Mouse (Mus musculus): ENCODE results near the gene Krt78. TPM values are rescaled to one million over a fixed set of nuclear protein-coding genes. Genes with fewer than 3 reads are reported as not detected.
"Not testable (repeated sequence)": the region's sequence is repeated elsewhere in the genome, so short reads cannot be mapped to it uniquely, and the experiment has no call there.

Gene Krt78
- not detected for total RNA-seq (2021)
- long read RNA-seq, experiment 1 = 0 reads
- long read RNA-seq, experiment 2 = 0 reads

DNA sequence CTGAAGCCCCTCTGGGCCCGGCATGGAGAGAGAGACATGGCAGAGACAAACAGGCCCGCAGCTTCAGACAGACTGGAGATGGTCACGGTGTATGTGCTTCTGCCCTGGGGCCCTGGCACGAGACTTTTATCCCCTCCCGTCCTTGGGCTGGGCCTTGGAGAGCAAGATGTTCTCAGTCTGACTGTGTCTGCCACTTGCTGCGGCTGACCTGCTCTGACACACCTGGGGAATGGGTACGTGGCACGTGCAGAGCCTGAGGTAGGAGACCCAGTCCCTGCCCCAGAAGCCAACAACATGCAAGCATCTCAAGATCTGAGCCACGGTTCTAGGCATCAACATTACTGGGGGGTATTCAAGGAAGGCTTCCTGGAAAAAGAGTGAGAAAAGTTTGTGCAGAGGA is at the start of gene Krt78:
Gene Krt78, minus strand, starts transcription at position 101 of the 400 bp plus-strand sequence.
- no peak for DNase-seq (ENCODE audit: low spot score)

DNA sequence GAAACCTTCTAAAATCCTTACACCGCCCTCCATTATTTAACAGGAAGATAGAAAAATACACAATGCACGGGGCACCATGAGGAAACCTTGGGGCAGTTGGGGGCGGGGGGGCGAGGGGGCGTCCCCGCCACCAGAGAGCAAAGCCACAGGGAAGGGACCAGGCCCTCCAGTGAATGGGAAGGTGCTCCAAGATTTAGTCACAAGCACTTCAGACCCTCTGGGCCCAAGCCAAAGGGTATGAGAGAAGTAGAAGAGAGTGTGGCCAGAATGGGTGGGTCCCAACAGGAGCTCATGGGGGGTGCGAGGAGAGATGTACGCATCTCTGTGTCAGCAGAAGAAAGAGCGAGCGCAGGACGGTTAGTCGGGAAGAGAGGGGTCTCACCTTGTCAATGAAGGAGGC is 49.4 kb upstream of the Krt78 start:
- no peak for DNase-seq (ENCODE audit: low spot score)

DNA sequence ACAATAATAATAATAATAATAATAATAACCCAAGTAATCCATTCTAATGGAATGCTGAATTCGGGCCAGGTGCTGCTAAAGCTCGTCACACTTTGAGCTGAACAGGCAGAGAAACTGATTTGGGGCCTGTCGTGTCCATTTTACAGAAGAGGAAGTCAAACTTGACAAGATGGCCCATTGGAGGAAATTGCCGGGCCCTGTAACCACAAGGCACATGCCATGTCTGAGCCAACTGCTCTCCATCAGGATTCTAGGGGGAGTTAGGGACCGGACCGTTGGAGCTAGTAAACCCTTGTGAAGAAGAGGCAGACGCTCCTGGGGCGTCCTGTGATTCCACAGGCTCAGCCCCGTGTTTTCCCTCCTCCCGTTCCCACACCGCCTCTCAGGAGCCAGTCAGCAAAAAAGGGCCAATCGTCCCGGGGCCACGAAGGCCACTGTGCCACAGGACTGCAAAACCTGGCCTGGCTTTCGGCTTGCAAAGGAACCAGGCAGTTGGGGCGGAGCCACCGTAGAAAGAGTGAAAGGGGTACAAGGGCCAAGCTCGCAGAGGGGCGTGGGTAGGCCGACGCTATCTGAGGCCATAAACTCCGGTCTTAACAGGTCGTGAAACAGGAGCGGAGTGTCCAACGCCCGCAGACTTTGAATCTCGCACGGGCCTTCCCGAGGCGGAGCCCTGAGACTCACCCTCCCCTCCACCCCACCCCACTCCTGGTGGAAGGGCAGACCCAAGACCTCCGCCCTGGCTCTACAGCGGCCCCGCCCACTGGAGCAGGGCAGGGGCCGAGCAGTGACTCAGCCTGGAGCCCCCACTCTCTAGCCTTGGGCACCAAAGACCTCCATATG is 48.8 kb upstream of the Krt78 start:
- DNase-seq (ENCODE audit: low spot score) = peak; percentile 29

DNA sequence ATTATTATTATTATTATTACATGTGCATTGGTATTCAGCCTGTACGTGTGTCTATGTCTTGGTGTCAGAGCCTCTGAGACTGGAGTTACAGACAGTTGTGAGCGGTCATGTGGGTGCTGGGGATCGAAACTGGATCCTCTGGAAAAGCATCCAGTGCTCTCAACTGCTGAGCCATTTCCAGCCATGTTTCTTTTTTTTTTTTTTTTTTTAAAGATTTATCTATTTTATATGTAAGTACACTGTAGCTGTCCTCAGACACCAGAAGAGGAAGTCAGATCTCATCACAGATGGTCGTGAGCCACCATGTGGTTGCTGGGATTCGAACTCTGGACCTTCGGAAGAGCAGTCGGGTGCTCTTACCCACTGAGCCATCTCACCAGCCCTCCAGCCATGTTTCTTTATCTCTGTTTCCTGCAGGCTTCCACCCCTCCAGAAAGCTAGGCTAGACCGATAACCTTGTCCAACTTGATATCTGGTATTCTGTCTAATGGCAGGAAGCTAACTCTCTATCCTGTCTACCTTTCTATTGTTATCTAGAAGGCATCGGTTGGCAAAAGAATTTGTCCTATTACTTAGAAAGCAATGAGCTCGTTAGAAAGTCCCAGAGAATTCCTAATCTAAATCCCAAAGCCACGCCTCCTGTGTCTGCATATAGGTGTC is 45.7 kb upstream of the Krt78 start:
- DNase-seq (ENCODE audit: low spot score) = no peak

DNA sequence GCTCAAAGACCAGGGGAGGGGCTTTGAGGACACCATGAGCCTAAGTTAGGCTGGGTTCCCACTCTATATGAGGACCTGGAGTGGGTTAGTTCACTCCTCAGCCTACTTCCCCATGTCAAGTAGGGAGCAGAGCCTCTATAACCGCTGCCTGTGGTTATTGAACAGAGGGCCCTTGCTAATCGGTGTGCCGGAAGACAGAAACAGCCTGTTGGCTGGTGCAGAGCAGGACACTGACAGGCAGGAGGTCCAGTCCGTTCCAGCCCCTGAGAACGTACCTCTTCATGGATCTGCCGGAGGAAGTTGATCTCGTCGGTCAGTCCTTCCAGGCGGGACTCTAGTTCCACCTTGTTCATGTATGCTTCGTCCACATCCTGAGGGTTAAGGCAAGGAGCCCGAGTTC is 45.1 kb upstream of the Krt78 start:
- no peak for DNase-seq (ENCODE audit: low spot score)

DNA sequence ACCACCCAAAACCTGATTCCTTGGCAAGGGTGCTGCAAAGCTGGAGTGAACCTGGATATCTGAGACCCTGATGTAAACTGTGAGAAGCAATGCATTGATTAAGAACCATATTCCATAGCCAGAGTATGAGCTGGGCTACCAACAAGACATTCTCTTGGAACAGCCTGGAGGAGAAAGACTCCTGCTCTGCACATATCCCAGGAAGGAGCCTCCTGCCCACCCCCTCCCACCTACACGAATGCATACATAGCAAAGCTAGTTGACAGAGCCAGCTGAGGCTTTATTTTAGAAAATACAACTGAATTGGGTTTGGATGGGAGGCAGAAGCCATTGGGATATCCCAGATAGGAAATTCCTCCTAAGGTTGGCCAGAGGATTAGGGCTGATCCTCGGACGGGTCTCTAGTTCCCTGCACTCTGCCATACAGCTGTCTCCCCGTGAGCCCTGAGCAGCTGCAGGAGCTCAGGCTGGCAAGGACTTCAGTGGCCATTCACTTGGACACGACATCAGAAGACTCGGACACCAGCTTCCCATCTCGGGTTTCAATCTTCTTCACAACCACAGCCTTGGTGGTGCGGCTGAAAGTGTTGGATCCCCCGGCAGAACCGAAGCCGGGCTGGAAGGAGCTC is 42.5 kb upstream of the Krt78 start:
- DNase-seq (ENCODE audit: low spot score) = not testable (repeated sequence)

DNA sequence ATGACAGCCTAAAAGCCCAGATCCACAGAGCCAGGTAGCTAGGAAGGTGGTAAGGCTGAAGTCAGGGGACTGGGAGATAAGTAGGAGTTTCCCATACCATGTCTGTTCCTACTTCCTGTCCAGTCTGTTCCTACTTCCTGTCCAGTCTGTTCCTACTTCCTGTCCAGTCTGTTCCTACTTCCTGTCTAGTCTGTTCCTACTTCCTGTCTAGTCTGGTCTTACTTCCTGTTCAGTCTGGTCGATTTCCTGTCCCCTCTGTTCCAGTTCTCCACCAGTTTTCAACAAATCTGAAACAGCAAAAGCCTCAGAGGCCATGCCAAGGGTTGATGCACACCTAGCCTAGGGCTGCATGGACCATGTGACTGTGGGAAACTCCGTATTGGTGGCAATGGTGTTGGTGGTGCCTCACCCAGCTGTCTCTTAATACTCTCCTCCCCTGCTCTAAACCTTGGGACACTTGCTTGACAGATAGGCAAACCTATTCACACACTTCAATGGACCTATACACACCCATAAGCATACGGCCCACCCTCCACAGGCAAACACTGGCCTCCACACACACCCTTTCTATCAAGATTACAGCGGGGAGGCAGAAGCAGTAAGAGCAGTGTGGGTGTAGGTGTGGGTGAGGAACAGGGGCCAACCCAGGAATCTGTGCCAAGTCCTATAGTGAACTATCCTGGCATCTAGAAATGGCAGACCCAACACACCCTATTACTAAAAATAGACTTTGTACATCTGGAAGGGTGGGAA is 41.6 kb upstream of the Krt78 start:
- DNase-seq (ENCODE audit: low spot score) = no peak

DNA sequence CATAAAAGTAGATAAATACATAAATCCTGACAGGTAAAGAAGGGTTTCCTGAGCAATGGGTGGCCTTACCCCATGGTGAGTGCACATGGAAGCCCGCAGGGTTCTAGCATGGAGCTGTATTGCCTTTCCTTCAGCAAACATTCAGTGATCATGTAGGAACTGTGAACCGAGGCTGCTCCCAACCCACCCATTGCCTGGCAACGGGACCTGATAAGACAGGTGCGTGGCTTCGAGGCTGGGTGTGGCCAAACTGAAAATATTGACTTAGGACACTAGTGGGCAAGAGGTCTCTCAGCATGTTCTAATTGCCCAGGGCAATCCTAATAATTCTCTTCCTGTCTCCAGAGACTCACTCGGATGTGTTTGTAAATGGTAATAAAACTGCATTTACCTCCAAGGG is 40.3 kb upstream of the Krt78 start:
- no peak for DNase-seq (ENCODE audit: low spot score)

DNA sequence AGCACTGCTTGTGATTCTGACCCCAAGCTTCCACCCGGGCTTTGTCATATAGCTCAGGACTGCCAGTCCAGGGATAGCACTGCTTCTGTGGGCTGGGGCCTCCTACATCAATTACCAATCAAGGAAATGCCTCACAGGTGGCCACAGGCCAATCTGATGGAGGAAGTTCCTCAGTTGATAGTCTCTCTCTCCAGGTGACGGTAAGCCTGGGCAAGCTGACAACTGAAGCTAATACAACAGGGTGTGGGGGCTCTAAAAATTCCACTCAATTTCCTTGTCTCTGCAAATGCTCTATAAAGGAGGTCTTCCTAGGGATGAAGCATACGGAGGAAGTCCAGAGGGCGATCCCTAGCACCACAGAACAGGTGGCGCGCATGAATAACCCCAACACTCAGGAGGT is 36.9 kb upstream of the Krt78 start:
- no peak for DNase-seq (ENCODE audit: low spot score)

DNA sequence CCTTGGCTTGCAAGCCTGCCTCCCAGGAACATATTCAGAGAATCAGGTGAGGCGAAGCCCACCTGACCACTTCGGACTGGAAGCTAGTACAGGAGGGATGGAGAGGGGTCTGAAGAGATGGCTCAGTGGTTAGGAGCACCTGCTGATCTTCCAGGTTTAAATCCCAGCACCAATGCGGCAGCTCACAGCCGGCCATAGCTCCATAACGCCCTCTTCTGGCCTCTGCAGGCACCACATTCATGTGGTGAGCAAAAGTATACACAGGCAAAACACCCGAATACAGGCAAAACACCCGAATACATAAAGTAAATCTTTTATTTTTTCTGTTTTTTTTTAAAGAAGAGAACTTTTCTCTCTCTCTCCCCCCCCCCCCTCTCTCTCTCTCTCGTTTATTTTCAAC is 34.6 kb upstream of the Krt78 start:
- DNase-seq (ENCODE audit: low spot score) = no peak

DNA sequence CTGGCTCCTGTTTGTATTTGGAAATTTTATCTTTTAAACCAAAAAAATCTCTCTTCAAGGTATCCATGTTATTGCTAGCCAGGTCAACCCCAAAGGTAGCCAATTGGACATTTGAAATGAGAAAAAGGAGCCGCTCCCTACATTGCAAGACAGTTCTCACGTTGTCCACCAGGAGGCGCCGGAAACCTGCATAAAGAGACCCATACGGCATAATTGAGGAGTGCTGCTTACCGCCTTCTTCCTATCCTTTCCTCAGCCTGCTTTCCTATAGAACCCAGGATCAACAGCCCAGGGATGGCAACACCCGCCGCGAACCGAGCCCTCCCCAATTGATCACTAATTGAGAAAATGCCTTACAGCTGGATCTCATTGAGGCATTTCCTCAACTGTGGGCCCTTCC is 34.0 kb upstream of the Krt78 start:
- peak; percentile 87 for DNase-seq (ENCODE audit: low spot score)

DNA sequence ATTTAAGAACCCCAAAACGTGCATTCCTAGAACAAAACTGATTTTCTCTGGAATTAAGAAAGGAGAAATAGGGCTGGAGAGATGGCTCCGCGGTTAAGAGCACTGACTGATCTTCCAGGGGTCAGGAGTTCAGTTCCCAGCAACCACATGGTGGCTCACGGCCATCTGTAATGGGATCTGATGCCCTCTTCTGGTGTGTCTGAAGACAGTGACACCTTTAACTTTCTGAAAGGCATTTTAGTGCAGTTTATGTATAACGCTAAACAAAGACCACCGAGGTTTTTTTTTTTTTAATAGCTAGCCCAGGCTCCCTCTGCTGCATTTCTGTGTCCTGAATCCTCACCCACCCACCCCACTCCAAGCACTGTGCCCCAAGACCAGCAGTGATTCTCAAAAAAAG is 30.7 kb upstream of the Krt78 start:
- DNase-seq (ENCODE audit: low spot score) = no peak

DNA sequence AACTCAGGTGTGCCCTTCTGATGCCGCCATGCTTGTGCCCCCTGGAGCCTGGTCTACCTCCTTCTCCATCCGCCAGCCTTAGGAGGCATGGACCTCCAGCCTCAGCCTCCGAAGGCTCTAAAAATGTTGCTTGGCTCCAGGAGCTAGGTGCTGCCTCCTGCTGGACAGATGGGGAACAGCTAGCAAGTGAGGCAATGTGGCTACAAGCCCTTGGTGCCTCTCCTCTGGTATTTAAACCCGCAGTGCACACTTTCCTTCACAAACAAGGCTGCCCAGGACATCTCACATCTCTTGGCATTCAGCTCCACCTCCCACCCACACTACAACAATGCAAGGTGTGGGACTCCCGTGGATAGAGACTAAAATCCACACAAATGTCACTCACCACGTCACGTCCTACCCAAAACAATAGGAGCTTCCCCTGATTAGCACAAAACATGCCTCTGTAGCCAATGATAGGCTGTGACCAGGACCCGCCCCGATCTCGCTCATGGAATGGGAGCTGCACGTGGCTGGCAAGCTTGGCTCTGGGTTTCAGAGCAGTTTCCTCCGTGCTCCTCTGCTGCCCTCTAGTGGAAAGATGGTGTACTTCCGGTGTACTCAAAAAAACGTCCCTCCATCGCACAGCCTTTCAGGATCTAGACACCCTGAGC is 30.0 kb upstream of the Krt78 start:
- DNase-seq (ENCODE audit: low spot score) = peak; percentile 94

DNA sequence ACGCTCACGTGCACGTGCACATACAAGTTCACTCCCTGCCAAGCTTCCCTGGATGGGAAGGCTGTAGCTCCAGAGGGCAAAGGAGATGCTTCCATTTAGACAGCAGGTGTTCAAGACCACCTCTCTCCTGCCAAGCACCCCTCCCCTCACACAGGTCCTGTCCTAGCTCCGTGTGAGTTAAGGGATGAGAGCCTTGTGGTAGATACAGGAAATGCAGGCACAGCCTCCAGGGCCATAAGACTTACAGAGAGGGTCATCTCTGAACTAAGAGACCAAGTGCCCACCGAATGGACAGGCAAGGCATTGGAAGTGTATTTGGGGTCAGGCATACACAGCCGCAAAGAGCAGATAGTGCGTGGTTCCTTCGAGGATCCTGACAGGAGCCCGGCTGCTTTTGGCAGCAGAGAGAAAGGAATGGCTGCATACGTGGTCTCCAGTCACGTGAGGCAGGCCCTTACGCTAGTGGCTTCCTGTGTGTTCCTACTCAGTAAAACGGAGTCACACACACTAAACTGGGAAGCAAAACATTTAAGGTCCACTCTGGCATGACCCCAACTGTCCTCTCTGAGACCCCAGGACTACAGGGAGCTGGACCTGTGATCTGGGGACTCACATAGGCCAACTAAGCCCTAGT is 29.3 kb upstream of the Krt78 start:
- no peak for DNase-seq (ENCODE audit: low spot score)

DNA sequence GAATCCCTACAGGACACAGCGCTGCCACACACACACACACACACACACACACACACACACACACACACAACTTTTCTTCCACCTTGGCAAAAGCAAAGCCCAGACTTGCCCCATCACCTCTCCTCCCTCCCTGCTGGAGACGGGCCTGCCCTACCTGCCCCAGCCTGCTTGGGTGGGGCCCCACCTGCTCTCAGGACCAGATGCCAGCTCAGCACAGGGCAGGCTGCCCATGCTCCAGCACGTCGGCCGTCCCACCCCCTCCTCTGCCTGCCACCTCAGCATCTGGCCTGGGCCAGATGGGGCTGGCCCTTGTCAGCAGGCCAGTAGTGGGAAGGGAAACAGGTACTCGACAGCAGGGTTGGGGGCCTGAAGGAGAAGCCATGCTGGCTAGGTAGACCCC is 26.8 kb upstream of the Krt78 start:
- no peak for DNase-seq (ENCODE audit: low spot score)

DNA sequence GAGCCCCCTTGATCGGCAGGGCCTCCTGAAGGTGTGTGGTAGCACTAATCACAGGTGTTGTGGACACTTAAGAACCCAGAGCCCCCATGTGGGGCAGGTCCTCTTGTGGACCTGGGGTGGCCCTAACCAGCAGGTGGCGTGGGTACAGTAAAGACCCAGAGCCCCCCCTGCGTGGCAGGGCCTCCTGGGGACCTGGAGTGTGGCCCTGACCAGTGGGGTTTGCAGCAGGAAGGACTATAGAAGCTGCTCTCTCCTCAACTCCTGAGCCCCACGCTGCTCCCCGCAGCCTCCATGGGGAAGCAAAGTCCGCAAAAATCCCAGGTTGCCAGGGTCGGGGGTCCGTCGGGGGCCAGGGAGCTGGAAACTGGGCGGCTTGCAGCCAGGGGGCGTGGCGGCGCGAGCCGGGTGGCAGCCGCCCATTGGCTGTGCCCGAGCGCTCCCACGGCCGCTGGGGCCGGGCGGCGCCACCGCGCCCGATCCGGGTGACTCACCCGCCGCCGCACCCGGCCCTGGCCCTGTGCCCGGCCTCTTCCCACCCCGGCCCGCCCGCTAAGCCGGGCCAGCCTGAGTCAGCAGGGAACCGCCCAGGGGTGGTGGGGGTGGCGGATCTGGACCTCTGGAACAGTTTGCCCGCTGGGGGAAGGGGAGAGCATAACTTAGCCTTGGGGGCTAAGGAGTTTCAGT is 23.1 kb upstream of the Krt78 start:
- peak; percentile 91 for DNase-seq (ENCODE audit: low spot score)

DNA sequence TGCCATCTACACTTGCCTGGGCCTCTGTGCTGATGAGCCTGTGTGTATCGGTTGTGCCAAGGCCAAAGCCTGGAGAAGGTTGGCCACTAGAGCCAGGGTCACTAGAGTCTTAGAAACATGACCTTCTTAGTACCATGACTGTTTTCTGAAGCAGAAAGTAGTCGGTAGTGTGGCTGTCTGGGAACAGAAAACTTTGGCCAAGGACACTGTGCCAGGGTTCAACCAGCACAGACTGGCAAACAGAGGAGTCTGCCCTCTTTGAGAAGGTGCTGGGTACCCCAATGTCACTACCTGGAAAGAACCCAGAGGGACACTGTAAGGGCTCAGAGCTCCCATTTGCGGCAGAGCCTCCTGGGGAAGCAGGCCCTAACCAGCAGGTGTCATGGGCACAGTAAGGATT is 22.6 kb upstream of the Krt78 start:
- DNase-seq (ENCODE audit: low spot score) = no peak

DNA sequence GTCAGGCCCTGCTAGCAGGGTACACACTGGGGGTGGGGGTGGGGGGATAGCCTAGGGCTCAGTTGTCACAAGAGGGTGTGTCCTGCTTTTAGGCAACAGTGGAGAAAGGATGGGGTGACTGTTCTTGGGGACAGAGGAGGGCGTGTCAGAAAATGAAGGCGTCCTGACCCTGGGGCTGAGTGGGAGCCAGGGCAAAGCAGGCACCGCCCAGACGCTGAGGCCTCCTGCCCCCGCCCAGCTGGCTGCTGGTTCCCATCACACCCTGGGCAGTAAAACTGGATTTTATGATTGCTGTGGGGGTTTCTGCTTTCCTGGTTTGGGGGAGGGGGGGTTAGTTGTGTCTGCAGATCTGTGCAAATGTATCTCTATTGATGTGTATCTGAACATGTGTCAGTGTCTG is 21.9 kb upstream of the Krt78 start:
- DNase-seq (ENCODE audit: low spot score) = peak; percentile 76

DNA sequence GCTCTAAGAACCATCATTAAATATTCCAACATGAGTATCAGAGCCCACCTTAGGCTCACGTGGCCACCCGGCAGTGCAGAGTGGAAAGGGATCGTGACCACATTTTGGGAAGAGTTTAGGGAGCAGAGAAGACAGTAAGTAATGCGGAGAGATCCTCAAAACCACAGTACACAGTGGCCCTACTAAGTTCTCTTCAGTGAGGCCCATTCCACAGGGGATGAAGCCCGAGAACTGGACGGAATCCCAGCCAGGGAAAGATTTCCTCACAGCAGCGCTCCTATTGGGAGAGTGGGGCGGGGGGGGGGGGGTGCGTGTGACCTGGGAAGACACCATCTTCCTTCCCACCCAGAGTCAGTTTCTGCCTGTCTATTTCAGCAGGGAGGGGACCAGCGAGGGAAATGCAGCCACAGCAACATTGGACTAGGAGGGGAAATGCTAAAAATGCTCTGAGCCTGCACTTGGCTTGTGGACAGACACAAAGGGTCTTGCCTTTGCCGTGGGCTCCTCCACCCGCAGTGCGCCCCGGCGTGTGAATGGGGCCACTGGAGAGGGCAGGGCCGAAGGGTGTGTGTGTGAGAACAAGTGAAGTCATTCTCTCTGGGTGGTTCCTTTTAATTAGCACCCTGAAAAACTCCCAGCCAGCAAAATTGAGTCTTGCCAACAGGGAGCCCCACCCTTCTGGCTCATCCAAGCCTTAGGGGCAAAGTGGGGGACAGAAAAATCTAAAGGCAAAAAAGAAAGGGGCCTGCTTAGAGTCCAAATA is 20.2 kb upstream of the Krt78 start:
- peak; percentile 42 for DNase-seq (ENCODE audit: low spot score)

Measured in gastrocnemius, adult 18-20 months (tissue).